Mouse (Mus musculus) heart, postnatal 36 days (tissue): ENCODE results near the gene Kif13a. TPM values are rescaled to one million over a fixed set of nuclear protein-coding genes. Genes with fewer than 3 reads are reported as not detected.
A peak's percentile ranks its signal among the peaks of the same experiment; 100 is the strongest.

Experiments used
- DNase-seq, 2 experiments: peaks; one replicate each; pipeline ENCODE4 v3.0.0; 2021 to 2022
- intact Hi-C: fragments of 180-260 bp; cut with DNase I; formaldehyde crosslinking; loops from one replicate; pipeline ENCODE4 v1.15.1; 2025
- total RNA-seq, 2 experiments: library from RNA; stranded (reverse); gene quantifications; 2 replicates each; pipeline ENCODE4 v1.2.3; 2021

Gene Kif13a
- total RNA-seq, 2 experiments from 2014 or later = 109 to 112 TPM

DNA sequence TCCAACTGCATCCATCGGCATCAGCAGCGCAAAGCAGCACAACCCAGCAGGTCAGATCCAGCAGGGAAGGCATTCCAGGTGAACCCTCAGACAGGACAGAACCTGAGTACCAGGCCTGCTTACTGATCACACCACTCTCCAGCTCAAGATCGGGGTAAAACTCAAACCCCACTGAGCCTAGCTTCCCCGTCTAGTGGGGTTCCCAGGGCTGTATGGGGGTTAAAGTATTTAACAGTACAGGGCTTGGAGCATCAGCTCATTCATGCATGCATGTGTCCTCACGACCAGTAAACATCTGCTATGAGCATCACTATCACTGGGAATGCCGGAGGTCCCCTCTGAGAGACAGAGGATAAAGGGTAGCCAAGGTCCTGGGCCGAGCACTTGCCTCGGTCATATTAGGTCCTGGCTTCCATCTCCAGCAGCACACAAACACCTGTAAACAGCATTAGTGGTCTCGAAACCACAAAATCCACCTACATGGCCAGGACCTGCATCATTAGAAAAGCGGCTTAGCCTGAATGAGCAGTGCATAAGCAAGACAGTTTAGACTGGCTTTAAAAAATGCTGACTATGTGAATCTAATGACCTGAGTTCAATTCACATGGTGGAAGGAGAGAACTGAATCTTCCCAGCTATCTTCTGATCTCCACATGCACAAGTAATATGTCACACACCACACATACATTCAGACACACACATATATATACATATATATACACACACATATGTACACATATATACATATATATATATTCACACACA, 43.0 kb downstream of the Kif13a start:
- DNase-seq = no peak
- intact Hi-C loops = no loop called here

GRCm38 (mm10) chr13:46885759-46886060, 44.0 kb downstream of the Kif13a start:
- no peak for DNase-seq
- intact Hi-C loops = loop anchor here (1.0 kb wide), 1 partner anchor 44 kb away; the partner anchor contains the start of gene Kif13a

GRCm38 (mm10) chr13:46884898-46885758, 44.5 kb downstream of the Kif13a start:
- intact Hi-C loops = loop anchor here (1.0 to 5.0 kb wide), 2 partner anchors 44 to 48 kb away; partner anchors contain the start of gene Kif13a
- DNase-seq = peak in 1 of 2 experiments; percentile 41

GRCm38 (mm10) chr13:46883976-46884375, 45.7 kb downstream of the Kif13a start:
- no peak for DNase-seq
- intact Hi-C loops = loop anchor here (5.0 kb wide), 1 partner anchor 47 kb away; no protein-coding TSS in a partner anchor

GRCm38 (mm10) chr13:46883381-46883780, 46.3 kb downstream of the Kif13a start:
- intact Hi-C loops = loop anchor here (5.0 kb wide), 1 partner anchor 46 kb away; no protein-coding TSS in a partner anchor
- peak; percentile 74 to 78 for DNase-seq

- DNase-seq = no peak
- intact Hi-C loops = loop anchor here (5.0 kb wide), 1 partner anchor 43 kb away; no protein-coding TSS in a partner anchor
Measured at GRCm38 (mm10) chr13:46880736-46881135, 48.9 kb downstream of the Kif13a start.

GRCm38 (mm10) chr13:46880243-46880642, 49.4 kb downstream of the Kif13a start:
- intact Hi-C loops = loop anchor here (5.0 kb wide), 1 partner anchor 43 kb away; no protein-coding TSS in a partner anchor
- no peak for DNase-seq

DNA sequence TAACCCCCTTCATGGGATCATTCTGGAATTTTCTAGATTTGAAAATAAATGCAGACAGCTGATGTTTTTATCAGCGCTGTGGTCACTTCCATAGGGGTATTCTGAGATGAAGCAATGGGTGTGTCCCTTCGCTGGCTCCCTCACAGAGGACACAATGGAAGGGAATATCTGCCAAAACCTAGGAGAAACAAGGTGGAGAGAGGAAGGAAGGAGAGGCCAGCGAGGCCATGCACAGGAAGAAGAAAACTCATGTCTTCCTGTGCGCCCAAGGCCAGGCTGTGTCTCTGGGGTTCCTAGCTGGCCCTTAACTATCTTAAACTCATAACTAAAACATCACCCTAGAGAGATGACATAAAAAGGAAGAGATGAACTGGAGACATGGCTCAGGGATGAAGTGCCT, 52.6 kb downstream of the Kif13a start:
- peak in 1 of 2 experiments; percentile 34 for DNase-seq
- intact Hi-C loops = no loop called here

GRCm38 (mm10) chr13:46875377-46875776, 54.3 kb downstream of the Kif13a start:
- DNase-seq = peak in 1 of 2 experiments; percentile 38
- intact Hi-C loops = no loop called here

GRCm38 (mm10) chr13:46872732-46873131, 56.9 kb downstream of the Kif13a start:
- no peak for DNase-seq
- intact Hi-C loops = no loop called here

DNA sequence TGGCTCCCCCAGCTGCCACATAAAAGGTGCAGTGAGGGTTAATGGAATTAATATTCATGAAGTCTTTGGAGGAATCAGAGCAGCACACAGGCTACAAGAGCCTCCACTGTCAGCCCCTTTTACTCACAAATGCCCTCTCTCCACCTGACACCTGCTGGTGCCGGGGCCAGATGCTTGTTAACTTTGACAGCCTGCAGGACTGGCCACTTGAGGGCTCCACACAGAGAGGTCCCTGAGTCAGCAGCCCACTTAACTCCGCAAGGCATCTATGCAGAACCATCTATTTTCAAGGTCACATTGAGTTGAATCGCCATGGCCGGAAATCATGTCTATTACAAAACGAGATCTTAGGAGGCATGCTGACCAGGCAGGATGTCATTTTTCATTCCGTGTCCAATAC, 57.5 kb downstream of the Kif13a start:
- DNase-seq = no peak
- intact Hi-C loops = no loop called here

DNA sequence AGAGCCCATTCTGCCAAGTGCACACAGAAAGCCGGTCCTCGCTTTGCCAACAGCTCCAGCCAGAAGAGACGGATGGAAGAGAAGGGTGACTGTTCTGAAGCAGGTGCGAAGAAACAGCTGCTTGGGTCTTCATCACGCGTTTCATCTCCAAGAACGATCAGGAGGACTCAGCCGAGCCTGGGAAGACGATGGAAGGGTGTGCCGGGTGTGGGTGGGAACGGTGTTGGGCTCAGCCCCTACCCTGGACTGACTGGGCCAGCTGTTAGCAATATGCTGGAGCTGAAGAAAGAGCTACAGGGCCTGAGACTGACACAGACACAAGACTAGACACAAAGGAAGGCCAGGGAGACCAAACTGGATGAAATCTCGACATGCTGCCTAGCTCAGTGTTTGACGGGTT, 60.2 kb downstream of the Kif13a start:
- intact Hi-C loops = no loop called here
- DNase-seq = no peak

- no peak for DNase-seq
- intact Hi-C loops = no loop called here
Measured at GRCm38 (mm10) chr13:46863169-46863748, 66.4 kb downstream of the Kif13a start.

DNA sequence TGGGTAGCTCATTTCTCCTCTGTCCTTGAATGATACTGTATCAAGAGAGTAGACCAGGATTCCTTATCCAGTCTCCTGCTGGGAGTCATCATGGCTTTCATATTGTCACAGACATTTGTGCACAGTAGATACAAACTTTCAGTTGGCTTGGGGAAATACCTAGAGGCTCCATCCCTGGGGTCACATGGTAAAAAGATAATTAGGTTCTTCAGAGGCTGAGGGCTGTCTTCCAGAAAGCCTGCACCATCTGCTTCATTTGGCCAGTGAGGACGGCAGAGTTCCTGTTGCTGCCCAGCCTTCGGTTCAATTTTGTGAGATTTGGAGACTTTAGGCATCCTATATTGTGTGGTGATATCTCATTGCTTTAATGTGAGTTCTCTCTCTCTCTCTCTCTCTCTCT, 69.8 kb downstream of the Kif13a start:
- intact Hi-C loops = no loop called here

GRCm38 (mm10) chr13:46859173-46859572, 70.5 kb downstream of the Kif13a start:
- no peak for DNase-seq
- intact Hi-C loops = no loop called here

More for the DNA sequence above, 69.8 kb downstream of the Kif13a start:
- no peak for DNase-seq

GRCm38 (mm10) chr13:46858835-46859152, 70.9 kb downstream of the Kif13a start:
- no peak for DNase-seq
- intact Hi-C loops = no loop called here

- intact Hi-C loops = no loop called here
- DNase-seq = no peak
Measured at GRCm38 (mm10) chr13:46858143-46858834, 71.4 kb downstream of the Kif13a start.

DNA sequence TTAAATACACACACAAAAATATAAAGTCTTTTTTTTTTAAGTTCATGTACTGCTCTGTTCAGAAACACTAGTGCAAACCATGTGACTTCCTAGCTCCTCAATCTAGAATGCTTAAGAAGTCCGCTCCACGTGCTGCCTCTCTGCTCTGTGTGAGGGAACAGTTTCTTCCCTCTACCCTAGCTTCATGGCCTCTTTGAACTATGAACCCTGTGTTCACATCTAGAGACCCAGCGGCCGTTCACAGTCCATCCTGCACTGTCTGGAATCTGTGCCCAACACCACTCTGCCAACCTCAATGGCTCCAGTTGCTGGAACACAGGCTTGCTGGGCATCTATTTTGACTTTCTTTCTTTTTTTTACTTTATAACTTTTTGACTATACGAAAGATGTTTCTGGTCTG, 75.2 kb downstream of the Kif13a start:
- intact Hi-C loops = no loop called here
- no peak for DNase-seq

DNA sequence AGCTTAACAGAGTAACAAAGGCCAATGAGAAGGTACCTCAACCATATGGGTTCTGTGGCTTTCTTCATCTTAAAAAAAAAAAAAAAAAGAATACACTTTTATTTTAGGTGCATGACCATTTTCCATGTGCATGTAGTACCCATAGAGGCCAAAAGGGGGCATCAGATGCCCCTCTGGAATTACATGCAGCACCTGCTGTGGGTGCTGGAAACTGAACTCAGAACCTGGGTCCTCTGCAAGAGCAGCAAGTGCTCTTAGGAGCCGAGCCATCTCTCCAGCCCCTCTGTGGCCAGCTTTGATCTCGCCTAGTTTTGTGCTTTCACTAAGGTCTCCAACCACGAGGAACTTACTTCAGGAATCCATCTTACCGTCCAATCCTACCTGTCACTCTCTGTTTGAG, 77.2 kb downstream of the Kif13a start:
- intact Hi-C loops = no loop called here
- no peak for DNase-seq

- intact Hi-C loops = no loop called here
- no peak for DNase-seq
Measured at GRCm38 (mm10) chr13:46845456-46845855, 84.2 kb downstream of the Kif13a start.
